Mouse (Mus musculus) kidney, adult 18-20 months (tissue): ENCODE measurements around the gene Ank3.

Experiments used
- DNase-seq: peaks from one replicate; pipeline ENCODE4 v3.0.0; 2021

Ank3 gene

GRCm38 (mm10) chr10:70023861-70024260, 625.3 kb downstream of the Ank3 start:
- DNase-seq: no peak

GRCm38 (mm10) chr10:70031942-70032341, 633.4 kb downstream of the Ank3 start:
- no peak for DNase-seq

- DNase-seq: no peak
These were observed 634.4 kb downstream of the Ank3 start for GRCm38 (mm10) chr10:70032982-70033381.

GRCm38 (mm10) chr10:70033856-70034255, 635.3 kb downstream of the Ank3 start:
- no peak for DNase-seq

DNA sequence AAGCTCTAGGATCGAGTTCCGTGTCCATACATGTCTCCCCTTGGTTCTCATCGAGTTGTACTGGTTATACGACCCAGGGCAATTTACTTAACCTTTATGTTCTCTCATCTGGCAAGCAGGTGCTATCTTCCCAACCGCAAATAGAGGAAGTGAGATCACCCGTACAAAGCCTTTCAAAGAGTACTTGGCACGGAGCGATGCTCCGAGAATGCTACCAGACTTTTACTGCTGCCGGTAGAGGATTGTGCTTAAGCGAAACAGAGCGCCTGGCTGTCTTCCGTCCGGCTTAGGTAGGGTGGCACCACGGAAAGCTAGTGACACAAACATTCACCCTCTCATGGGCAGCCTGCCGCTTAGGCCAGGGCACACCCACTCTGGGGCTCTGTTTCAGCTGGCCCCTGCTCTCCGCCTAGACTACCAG, 641.3 kb downstream of the Ank3 start:
- no peak for DNase-seq

GRCm38 (mm10) chr10:70041562-70041961, 643.0 kb downstream of the Ank3 start:
- no peak for DNase-seq

DNA sequence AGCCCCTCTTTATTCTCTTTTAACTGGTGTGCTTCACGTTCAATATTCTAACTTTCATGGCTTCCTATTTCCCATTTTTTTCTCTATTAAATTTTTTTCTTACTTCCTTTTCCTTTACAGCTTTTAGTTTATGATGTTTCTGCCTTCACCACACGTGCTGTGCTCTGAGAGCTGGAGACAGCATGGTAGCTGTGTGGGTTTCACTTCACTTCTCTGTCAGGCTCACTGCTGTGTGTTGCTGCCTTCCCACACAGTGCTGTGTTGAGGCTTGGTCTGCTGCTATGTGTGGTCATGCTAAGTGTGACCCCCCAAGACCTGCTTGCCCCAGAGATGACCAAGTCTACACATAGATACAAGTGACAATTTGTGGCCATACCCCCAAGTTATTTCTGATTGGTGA, 647.1 kb downstream of the Ank3 start:
- DNase-seq: no peak

DNA sequence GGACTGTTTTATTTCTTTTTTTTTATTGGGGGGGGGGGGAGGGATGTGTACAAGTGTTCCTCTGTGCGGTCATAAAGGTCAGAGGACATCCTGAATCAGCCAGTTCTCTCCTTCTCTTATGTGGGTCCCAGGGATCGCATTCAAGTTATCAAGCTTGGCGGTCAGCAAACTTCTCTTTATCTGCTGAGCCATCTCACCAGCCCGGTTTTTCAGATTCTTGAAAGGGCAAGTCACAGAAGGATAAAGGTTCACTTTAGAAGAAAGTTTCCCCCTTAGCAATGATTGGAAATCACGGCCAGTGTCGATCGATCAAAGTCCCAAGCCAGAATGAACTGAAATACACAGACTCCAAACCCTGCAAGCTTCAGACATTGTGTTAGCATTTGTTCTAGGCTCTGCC, 651.2 kb downstream of the Ank3 start:
- DNase-seq: no peak

GRCm38 (mm10) chr10:70055291-70055690, 656.7 kb downstream of the Ank3 start:
- no peak for DNase-seq

DNA sequence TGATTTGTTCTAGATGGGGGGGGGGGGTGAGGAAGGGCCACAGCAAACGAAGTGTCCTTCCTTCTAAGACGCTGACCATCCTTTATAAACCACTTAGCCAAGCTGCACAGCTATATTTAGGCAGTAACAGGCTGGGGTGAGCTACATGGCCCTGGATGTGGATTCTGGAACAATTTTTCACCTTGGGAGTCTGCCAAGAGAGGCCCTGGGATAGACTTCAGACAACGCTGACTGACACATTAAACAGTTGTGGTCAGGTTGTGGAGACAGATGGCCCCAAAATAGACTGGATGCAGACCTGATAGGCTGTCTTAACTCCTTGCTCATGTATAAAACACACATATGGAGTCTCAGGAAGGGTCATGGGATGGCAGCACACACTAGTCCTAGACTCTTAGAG, 658.5 kb downstream of the Ank3 start:
- DNase-seq: no peak

DNA sequence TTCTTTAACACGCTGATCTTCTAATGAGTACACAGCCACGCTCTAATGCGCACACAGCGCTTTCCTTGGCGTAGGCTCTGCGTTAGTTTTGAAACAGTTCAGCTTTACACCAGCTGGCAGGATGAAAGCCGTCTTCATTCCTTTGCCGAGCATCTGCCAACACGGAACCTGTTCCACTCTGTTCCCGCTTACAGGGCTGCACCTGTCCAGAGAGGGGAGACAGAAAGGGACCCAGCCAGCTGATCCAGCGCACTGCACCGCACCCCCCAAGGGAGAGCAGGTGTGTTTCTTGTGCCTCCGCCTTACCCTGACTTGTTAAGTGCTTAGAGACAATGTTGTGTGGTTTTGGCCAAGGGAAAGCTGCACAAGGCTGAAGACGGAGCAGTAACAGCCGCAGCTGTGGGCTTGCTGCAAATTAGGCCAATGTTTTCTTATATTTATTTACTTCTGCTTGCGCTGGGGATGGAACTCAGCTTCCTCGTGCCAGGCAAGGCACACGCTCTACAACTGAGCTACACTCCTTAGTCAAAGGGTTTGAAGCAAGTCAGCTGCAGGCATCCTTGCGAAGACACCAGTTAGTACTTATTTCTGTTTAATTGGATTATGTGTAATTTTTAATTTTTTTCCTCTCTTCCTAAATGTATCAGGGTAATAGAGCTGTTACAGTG, 661.6 kb downstream of the Ank3 start:
- peak; percentile 54 for DNase-seq

DNA sequence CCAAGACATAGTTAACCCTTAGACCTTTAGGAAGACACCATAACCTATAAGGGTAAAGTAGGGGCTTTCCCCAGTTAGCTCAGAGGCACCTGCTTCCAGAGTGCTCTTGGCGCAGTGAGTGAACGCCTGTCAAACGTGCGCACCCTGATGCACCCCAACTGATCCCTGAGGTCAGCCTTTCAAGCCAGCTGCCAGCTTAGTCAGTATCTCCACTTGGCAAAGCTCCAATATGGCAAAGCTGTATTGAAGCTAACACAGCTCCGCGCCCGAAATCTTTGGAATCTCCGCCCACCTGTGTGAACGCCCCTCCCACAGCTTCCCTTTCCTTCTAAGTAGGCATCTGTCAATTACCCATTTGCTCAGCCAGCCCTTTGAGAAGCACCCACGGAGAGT, 662.1 kb downstream of the Ank3 start:
- DNase-seq: peak; percentile 68

DNA sequence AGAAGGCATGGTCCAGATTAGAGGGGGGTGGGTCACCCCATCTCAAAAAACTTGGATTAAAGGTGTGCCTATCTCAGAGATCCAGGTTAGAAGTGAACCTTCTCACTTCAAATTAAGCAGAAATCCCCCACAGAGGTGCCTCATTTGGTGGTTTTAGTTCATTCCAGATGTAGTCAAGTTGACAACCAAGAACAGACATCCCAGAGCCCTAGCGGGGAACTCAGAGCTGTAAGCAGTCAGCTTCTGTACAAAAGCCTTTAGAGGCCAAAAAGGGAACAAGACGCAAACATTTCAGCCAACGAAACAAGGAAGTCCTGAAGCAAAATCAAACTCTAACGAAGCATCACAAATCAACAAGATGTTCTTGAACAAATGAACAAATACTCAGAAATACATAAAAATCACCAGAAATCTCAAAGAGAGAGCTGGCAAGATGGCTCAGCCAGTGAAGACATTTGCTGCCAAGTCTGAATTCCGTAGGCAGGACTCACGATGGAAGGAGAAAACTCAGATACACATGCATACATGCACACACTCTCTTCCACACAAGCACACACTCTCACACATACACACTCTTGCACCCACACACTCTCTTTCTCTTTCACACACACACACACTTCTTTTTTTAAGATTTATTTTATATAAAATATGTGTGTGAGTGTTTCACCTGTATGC, 665.4 kb downstream of the Ank3 start:
- no peak for DNase-seq

DNA sequence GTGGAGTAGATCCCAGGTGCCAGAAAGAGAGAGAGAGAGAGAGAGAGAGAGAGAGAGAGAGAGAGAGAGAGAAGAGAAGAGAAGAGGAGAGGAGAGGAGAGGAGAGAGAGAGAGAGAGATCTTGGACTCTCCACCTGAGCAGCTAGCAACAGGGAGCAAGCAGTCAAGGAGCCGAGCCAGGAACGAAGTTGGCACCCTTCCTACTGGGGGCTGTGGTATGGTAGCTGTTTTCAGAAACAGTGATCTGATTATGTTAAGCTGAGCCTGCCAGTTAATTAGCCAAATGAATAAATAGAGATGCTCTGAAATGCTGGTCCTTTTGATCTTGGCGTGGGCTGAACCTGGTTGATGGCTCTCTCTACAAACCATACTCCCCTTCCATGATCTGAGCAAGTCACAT, 666.6 kb downstream of the Ank3 start:
- no peak for DNase-seq

- no peak for DNase-seq
These were observed 668.1 kb downstream of the Ank3 start for GRCm38 (mm10) chr10:70066497-70067168.

- DNase-seq: peak; percentile 45
These were observed 668.9 kb downstream of the Ank3 start for GRCm38 (mm10) chr10:70067169-70068115.

DNA sequence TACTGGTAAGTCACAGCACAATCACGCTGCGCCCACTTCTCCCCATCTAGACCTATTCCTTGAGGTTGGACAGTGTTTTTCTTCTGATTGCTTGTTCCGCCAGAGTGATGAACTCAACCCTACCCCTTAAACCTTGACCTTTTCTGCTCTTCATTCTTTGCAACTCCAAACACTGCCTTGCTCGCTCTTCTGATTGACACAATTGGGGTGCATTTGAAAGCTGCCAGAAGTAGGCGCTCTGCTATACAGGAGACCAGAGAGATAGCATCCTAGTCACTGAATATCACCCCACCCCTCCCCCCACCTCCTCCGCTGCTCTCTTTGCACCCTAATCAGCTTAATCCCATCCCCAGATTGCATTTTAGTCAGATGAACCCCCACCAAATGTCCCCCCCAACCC, 670.7 kb downstream of the Ank3 start:
- DNase-seq: no peak

GRCm38 (mm10) chr10:70071334-70071733, 672.8 kb downstream of the Ank3 start:
- no peak for DNase-seq
